Mouse (Mus musculus) brain, embryonic 18.5 days (tissue): Measurements from ENCODE around the gene Rab3ip.

Experiments
- DNase-seq: peaks from one replicate; pipeline ENCODE4 v3.0.0-alpha.2; 2012; ENCODE audit warnings: low read depth, low spot score

Rab3ip gene

GRCm38 (mm10) chr10:116871329-116872015, 79.1 kb downstream of the Rab3ip start:
- peak; percentile 45 for DNase-seq

GRCm38 (mm10) chr10:116870819-116871218, 79.8 kb downstream of the Rab3ip start:
- no peak for DNase-seq
